Mouse (Mus musculus) left cerebral cortex, adult 11 months (tissue): ENCODE data around the gene Aco2.

Experiments used
- DNase-seq: peaks from one replicate; pipeline ENCODE4 v3.0.0; 2022; ENCODE audit warnings: low spot score

Gene Aco2

GRCm38 (mm10) chr15:81920546-81921217 is 48.6 kb downstream of the Aco2 start:
- no peak for DNase-seq

GRCm38 (mm10) chr15:81921255-81921654 is 49.1 kb downstream of the Aco2 start:
- DNase-seq: no peak

- DNase-seq: no peak
Observed at GRCm38 (mm10) chr15:81924933-81925332, 52.8 kb downstream of the Aco2 start.

- DNase-seq: peak; percentile 94
Observed at GRCm38 (mm10) chr15:81925760-81926445, 53.8 kb downstream of the Aco2 start, which contains the start of gene Polr3h. Polr3h (minus strand) TSS chr15:81926240.

- no peak for DNase-seq
Observed at GRCm38 (mm10) chr15:81926446-81926822, 54.3 kb downstream of the Aco2 start.

- DNase-seq: no peak
Observed at GRCm38 (mm10) chr15:81927741-81928140, 55.6 kb downstream of the Aco2 start.

GRCm38 (mm10) chr15:81928277-81928676 is 56.2 kb downstream of the Aco2 start:
- DNase-seq: no peak

- DNase-seq: peak; percentile 70
Observed at GRCm38 (mm10) chr15:81932951-81933470, 60.9 kb downstream of the Aco2 start.

- DNase-seq: no peak
Observed at GRCm38 (mm10) chr15:81933986-81934385, 61.9 kb downstream of the Aco2 start.

GRCm38 (mm10) chr15:81935869-81936637 is 63.9 kb downstream of the Aco2 start:
- DNase-seq: no peak

- DNase-seq: no peak
Observed at GRCm38 (mm10) chr15:81936679-81937078, 64.6 kb downstream of the Aco2 start, which contains the start of gene Csdc2. Csdc2 (plus strand) TSS chr15:81936759.

- peak; percentile 63 for DNase-seq
Observed at GRCm38 (mm10) chr15:81937098-81937972, 65.2 kb downstream of the Aco2 start.

- no peak for DNase-seq
Observed at GRCm38 (mm10) chr15:81938246-81938645, 66.1 kb downstream of the Aco2 start.

- DNase-seq: no peak
Observed at GRCm38 (mm10) chr15:81939157-81939715, 67.1 kb downstream of the Aco2 start.

- no peak for DNase-seq
Observed at GRCm38 (mm10) chr15:81939774-81940173, 67.7 kb downstream of the Aco2 start.

- DNase-seq: no peak
Observed at GRCm38 (mm10) chr15:81940219-81940618, 68.1 kb downstream of the Aco2 start.

- DNase-seq: no peak
Observed at GRCm38 (mm10) chr15:81941010-81941409, 68.9 kb downstream of the Aco2 start.

GRCm38 (mm10) chr15:81943176-81943749 is 71.2 kb downstream of the Aco2 start:
- DNase-seq: no peak

- no peak for DNase-seq
Observed at GRCm38 (mm10) chr15:81949076-81949475, 77.0 kb downstream of the Aco2 start.

- no peak for DNase-seq
Observed at GRCm38 (mm10) chr15:81949476-81950131, 77.5 kb downstream of the Aco2 start.
